Mouse (Mus musculus): ENCODE measurements around the gene Ffar2. TPM values are rescaled to one million over a fixed set of nuclear protein-coding genes. Genes with fewer than 3 reads are reported as not detected.

The Ffar2 gene
- polyA plus RNA-seq, 1 experiment from 2014 or later = 12.5 TPM

GRCm38 (mm10) chr7:30857746-30858145 is 34.2 kb upstream of the Ffar2 start:
- 65% methylated on average over 1 of the region's 1 CpGs for WGBS
- Histone ChIP-seq H3K9me3 (ENCODE audit: control insufficient read depth) (no peaks in the 10 kb centered on the region), H3K4me2 (replicated peaks; ENCODE audit: low read depth) (no peak overlapping the region), H3K9ac (ENCODE audit: low read depth, low read length) (no peak overlapping the region), H3K36me3 (ENCODE audit: control insufficient read depth, insufficient read depth) (no peaks in the 10 kb centered on the region), H3K27me3 (replicated peaks; ENCODE audit: control insufficient read depth, insufficient read depth, low read length) (no peaks in the 10 kb centered on the region), H3K27ac (ENCODE audit: low read depth, low read length) (no peak overlapping the region), H3K4me3 (ENCODE audit: low read depth, low read length) (no peak overlapping the region), H3K4me1 (replicated peaks; ENCODE audit: control insufficient read depth, insufficient read depth, low read length) (no peaks in the 10 kb centered on the region)
- no peak for TF ChIP-seq CTCF (IDR thresholded peaks at IDR 0.05; ENCODE audit: low read depth)
- ATAC-seq = no peak

- Histone ChIP-seq H3K36me3 (ENCODE audit: control insufficient read depth, insufficient read depth) (no peaks in the 10 kb centered on the region), H3K9ac (ENCODE audit: low read depth, low read length) (no peak within 1 kb of the TSS), H3K27ac (ENCODE audit: low read depth, low read length) (no peak within 1 kb of the TSS), H3K9me3 (ENCODE audit: control insufficient read depth) (no peaks in the 10 kb centered on the region), H3K4me1 (replicated peaks; ENCODE audit: control insufficient read depth, insufficient read depth, low read length) (no peaks in the 10 kb centered on the region), H3K27me3 (replicated peaks; ENCODE audit: control insufficient read depth, insufficient read depth, low read length) (no peaks in the 10 kb centered on the region), H3K4me3 (ENCODE audit: low read depth, low read length) (no peak within 1 kb of the TSS), H3K4me2 (replicated peaks; ENCODE audit: low read depth) (no peak within 1 kb of the TSS)
- TF ChIP-seq CTCF (IDR thresholded peaks at IDR 0.05; ENCODE audit: low read depth) = no peak
- ATAC-seq = no peak; the same call in 1 of the 2 replicates
- WGBS = 57% methylated on average over 6 of the region's 6 CpGs
Observed at GRCm38 (mm10) chr7:30856078-30856477, 32.5 kb upstream of the Ffar2 start, which contains the start of gene Ffar3. Gene Ffar3 (minus strand): TSS chr7:30856178.

DNA sequence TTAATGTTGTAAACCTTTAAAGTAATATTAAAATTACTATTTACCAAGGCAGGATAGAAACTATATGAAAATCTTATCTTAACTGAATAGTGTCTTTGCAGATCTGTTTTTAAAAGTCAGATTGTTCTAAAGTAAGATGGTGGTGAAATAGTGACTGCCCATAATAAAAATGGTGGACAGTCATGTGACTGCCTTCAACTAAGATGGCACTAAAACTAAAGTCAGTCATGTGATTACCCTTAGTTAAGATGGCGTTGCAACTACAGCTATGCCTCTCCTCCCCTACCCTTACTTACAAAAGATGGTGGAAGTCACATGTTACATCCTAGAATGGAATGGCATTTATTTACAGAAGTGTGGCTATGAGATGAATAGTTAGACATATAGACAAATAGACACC is 27.8 kb upstream of the Ffar2 start:
- Histone ChIP-seq H3K4me1 (replicated peaks; ENCODE audit: control insufficient read depth, insufficient read depth, low read length) (peaks cover 5% of the 10 kb centered on the region; the same call in 1 of the 2 replicates), H3K4me3 (ENCODE audit: low read depth, low read length) (no peak overlapping the region), H3K27me3 (replicated peaks; ENCODE audit: control insufficient read depth, insufficient read depth, low read length) (no peaks in the 10 kb centered on the region), H3K9ac (ENCODE audit: low read depth, low read length) (no peak overlapping the region), H3K27ac (ENCODE audit: low read depth, low read length) (no peak overlapping the region), H3K9me3 (ENCODE audit: control insufficient read depth) (no peaks in the 10 kb centered on the region), H3K4me2 (replicated peaks; ENCODE audit: low read depth) (no peak overlapping the region), H3K36me3 (ENCODE audit: control insufficient read depth, insufficient read depth) (no peaks in the 10 kb centered on the region)
- no peak for TF ChIP-seq CTCF (IDR thresholded peaks at IDR 0.05; ENCODE audit: low read depth)
- 67% methylated on average over 1 of the region's 1 CpGs for WGBS
- ATAC-seq = no peak

DNA sequence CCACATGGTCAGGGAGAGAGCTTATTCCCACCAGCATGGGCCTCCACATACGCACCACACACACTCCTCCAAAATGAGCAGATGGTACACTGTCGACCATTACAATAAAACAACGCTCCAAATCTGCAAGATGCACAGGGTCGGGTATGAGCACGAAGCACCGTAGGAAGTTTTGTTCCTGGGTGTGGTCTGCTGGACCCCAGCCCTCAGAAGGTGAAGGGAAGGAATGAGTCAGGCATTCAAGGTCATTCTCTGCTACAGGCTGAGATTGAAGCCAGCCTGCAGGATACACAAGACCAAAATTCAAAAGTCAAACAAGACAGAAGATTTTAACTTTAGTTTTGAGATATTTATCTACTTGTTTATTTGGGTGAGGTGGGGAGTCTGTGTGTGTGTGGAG is 24.4 kb upstream of the Ffar2 start:
- Histone ChIP-seq H3K4me2 (replicated peaks; ENCODE audit: low read depth) (no peak overlapping the region), H3K36me3 (ENCODE audit: control insufficient read depth, insufficient read depth) (no peaks in the 10 kb centered on the region), H3K4me1 (replicated peaks; ENCODE audit: control insufficient read depth, insufficient read depth, low read length) (peaks cover 5% of the 10 kb centered on the region; the same call in 1 of the 2 replicates), H3K27ac (ENCODE audit: low read depth, low read length) (no peak overlapping the region), H3K9me3 (ENCODE audit: control insufficient read depth) (no peaks in the 10 kb centered on the region), H3K27me3 (replicated peaks; ENCODE audit: control insufficient read depth, insufficient read depth, low read length) (no peaks in the 10 kb centered on the region), H3K9ac (ENCODE audit: low read depth, low read length) (no peak overlapping the region), H3K4me3 (ENCODE audit: low read depth, low read length) (no peak overlapping the region)
- ATAC-seq = 0 out of 2 replicates have a peak, but pooled peaks have one; percentile 7
- TF ChIP-seq CTCF (IDR thresholded peaks at IDR 0.05; ENCODE audit: low read depth) = no peak
- WGBS = 72% methylated on average over 6 of the region's 6 CpGs

DNA sequence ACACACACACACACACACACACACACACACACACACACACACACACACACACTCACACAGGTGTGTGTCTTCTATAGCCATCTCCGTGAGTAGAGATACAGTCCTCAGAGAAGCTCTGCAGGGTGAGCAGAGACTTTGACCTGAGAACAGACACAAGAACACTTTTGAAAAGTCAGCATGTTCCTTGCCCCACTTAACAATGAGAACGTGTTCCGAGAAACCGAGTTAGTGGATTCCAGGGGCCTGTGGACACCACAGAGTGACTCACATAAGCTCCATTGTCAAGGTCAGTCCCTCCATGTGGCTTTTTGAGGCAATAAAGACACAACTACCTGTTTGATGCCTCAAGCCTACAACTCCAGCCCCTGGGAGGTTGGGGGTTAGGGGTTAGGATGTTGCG is 23.8 kb upstream of the Ffar2 start:
- Histone ChIP-seq H3K27ac (ENCODE audit: low read depth, low read length) (no peak overlapping the region; the same call in 1 of the 2 replicates), H3K9me3 (ENCODE audit: control insufficient read depth) (no peaks in the 10 kb centered on the region), H3K27me3 (replicated peaks; ENCODE audit: control insufficient read depth, insufficient read depth, low read length) (no peaks in the 10 kb centered on the region), H3K9ac (ENCODE audit: low read depth, low read length) (no peak overlapping the region), H3K36me3 (ENCODE audit: control insufficient read depth, insufficient read depth) (no peaks in the 10 kb centered on the region), H3K4me2 (replicated peaks; ENCODE audit: low read depth) (no peak overlapping the region), H3K4me3 (ENCODE audit: low read depth, low read length) (no peak overlapping the region), H3K4me1 (replicated peaks; ENCODE audit: control insufficient read depth, insufficient read depth, low read length) (peaks cover 5% of the 10 kb centered on the region; the same call in 1 of the 2 replicates)
- no peak for TF ChIP-seq CTCF (IDR thresholded peaks at IDR 0.05; ENCODE audit: low read depth)
- ATAC-seq = peak; percentile 68
- 42% methylated on average over 5 of the region's 5 CpGs for WGBS

DNA sequence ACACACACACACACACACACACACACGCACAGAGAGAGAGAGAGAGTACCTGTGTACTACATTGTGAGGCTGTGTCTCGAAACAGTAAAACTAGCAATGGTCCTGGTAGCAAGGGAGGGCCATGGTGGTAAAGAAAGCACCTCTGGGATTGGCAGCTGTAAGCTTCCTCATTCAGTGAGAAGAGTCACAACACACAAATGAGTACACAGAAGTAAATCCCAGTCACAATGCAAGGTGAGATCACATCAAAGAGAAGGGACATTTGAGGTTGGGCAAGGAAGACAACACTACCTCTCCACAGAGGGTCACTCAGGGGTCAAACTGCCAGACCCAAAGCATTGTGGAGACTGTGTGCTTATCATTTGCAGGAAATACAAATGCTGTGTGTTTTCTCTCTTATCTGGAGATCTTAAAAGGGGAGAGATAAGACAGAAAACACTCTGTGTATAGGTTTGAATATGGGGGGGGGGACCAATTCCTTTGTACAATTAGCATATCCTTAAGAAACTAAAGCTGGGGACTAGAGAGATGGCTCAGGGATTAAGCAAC is 23.0 kb upstream of the Ffar2 start:
- Histone ChIP-seq H3K27ac (ENCODE audit: low read depth, low read length) (no peak overlapping the region), H3K4me2 (replicated peaks; ENCODE audit: low read depth) (no peak overlapping the region), H3K36me3 (ENCODE audit: control insufficient read depth, insufficient read depth) (no peaks in the 10 kb centered on the region), H3K27me3 (replicated peaks; ENCODE audit: control insufficient read depth, insufficient read depth, low read length) (no peaks in the 10 kb centered on the region), H3K4me1 (replicated peaks; ENCODE audit: control insufficient read depth, insufficient read depth, low read length) (peaks cover 5% of the 10 kb centered on the region; the same call in 1 of the 2 replicates), H3K4me3 (ENCODE audit: low read depth, low read length) (no peak overlapping the region), H3K9ac (ENCODE audit: low read depth, low read length) (no peak overlapping the region), H3K9me3 (ENCODE audit: control insufficient read depth) (no peaks in the 10 kb centered on the region)
- TF ChIP-seq CTCF (IDR thresholded peaks at IDR 0.05; ENCODE audit: low read depth) = no peak
- 45% methylated on average over 2 of the region's 2 CpGs for WGBS
- no peak for ATAC-seq

Measured in intestine, postnatal 0 days (tissue).